Mouse (Mus musculus): ENCODE measurements around the gene Birc6. TPM values are rescaled to one million over a fixed set of nuclear protein-coding genes. Genes with fewer than 3 reads are reported as not detected.

Birc6 gene
- polyA plus RNA-seq, 1 experiment from 2014 or later: 108 TPM

DNA sequence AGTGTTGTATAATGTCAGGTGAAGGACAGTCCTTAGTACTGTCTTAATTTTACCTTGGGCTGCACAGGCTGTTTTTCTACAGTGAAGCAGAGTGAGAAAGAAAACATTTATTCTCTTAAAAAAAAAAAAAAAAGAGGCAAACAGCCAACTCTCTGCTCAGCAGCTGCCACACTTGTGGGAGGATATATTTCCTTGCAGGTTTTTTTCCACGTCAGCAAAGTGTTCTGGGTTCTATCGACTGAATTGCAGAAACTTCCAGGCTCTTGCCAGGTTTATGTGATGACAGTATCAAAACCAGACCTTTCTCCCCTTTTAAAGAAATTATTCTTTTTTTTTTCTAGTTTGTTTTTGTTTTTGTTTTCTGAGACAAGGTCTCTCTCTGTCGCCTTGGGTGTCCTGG, 188.5 kb downstream of the Birc6 start:
- peak overlapping the region; percentile 83; the same call in 1 of the 2 replicates for H3K4me2 ChIP-seq (replicated peaks)

DNA sequence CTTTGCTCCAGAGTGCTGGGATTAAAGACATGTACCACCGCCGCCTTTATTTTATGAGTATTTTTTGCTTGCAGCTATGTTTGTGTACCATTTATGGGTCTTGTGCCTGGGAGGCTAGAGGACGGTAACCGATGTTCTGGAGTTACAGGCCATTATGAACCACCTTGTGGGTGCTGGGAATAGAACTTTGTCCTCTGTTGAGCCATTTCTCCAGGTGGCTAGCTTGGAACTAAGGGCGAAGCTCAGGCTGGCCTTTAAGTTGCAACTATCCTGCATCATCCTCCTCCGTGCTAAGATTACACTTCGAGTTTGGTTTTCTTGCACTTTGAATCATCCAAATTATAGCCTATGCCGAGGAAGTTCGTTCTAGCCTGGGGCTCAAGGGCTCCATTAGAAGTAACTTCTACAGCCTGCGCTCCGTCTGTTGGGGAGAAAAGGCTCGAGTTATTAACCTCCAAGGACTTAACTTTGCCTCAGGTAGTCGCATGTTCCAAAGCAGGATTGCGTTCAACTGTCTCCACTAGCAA, 189.1 kb downstream of the Birc6 start:
- no peak overlapping the region for H3K27ac ChIP-seq (replicated peaks)
- no peaks in the 10 kb centered on the region for H3K9me3 ChIP-seq
- 0 out of 2 replicates have a peak, but pooled peaks cover 9% of the 10 kb centered on the region for H3K36me3 ChIP-seq
- peak; percentile 14 for ATAC-seq (ENCODE audit: low FRiP score, low read depth)
- 11% methylated on average over 14 of the region's 14 CpGs for WGBS
- H3K4me3 ChIP-seq: peak overlapping the region; percentile 83
- H3K4me1 ChIP-seq: peaks cover 9% of the 10 kb centered on the region
- peaks cover 10% of the 10 kb centered on the region for H3K27me3 ChIP-seq
- H3K9ac ChIP-seq (replicated peaks): peak overlapping the region; percentile 68
- peak overlapping the region; percentile 83 for H3K4me2 ChIP-seq (replicated peaks)

More for the DNA sequence above, 188.5 kb downstream of the Birc6 start:
- Histone ChIP-seq H3K9me3 (no peaks in the 10 kb centered on the region), H3K27me3 (peaks cover 10% of the 10 kb centered on the region), H3K4me1 (peaks cover 9% of the 10 kb centered on the region), H3K27ac (replicated peaks) (no peak overlapping the region), H3K9ac (replicated peaks) (no peak overlapping the region), H3K4me3 (no peak overlapping the region), H3K36me3 (0 out of 2 replicates have a peak, but pooled peaks cover 3% of the 10 kb centered on the region)
- WGBS: 68% methylated on average over 3 of the region's 3 CpGs
- ATAC-seq (ENCODE audit: low FRiP score, low read depth): no peak

DNA sequence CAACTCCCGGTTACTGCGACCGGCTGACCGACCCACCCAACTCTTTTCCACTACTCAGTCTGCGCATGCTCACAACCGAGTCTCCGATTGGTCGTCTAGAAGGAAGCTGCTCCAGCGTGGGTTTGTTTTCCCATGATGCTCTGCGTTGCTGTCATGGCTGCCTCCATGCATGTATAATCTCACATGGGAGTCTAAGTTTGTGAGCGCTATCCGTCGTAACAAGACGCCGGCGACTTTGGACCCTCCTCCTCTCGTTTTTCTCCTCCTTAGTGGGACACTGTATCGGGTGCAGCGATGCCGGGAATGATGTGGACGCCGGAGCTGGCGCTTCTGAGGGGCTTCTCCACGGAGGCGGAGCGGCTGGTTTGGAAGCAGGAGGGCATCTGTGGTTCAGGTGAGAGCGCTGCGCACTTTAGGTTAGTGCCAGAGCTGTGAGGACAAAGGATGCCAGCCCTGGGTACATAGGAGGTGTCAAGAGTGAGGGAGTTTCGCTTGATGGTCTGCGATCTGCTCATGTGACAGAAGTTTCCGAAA, 189.6 kb downstream of the Birc6 start, which contains the start of gene Ttc27:
TSS of gene Ttc27 (plus strand) at position 115 of the 534 bp plus-strand sequence.
- Histone ChIP-seq H3K27ac (replicated peaks) (no peak within 1 kb of the TSS), H3K27me3 (peaks cover 10% of the 10 kb centered on the region), H3K9me3 (no peaks in the 10 kb centered on the region), H3K4me2 (replicated peaks) (peak within 1 kb of the TSS; percentile 83), H3K4me1 (peaks cover 9% of the 10 kb centered on the region), H3K9ac (replicated peaks) (peak within 1 kb of the TSS; percentile 68), H3K4me3 (peak within 1 kb of the TSS; percentile 83), H3K36me3 (0 out of 2 replicates have a peak, but pooled peaks cover 11% of the 10 kb centered on the region)
- ATAC-seq (ENCODE audit: low FRiP score, low read depth): peak; percentile 87
- 1% methylated on average over 31 of the region's 31 CpGs for WGBS

DNA sequence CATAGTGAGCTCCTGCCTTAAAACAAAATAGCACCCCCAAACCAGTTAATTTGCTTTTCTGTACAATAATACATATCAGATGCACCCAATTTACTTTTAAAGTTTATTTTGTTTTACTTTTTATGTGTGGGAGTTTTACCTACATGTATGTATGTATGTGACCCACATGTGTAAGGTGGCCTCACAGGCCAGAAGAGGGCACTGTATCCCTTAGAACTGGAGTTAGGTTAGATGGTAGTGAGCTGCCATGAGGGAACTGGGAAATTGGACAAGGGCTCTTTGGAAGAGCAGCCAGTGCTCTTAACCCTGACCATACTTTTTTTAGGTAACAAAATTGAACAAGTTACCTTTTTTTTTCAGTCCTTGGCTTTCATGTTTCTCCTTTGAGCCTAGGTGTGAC, 204.8 kb downstream of the Birc6 start:
- H3K27ac ChIP-seq (replicated peaks): no peak overlapping the region
- no peaks in the 10 kb centered on the region for H3K9me3 ChIP-seq
- H3K4me2 ChIP-seq (replicated peaks): no peak overlapping the region
- H3K9ac ChIP-seq (replicated peaks): no peak overlapping the region
- no peaks in the 10 kb centered on the region for H3K4me1 ChIP-seq
- H3K36me3 ChIP-seq: 0 out of 2 replicates have a peak, but pooled peaks cover 3% of the 10 kb centered on the region
- H3K4me3 ChIP-seq: no peak overlapping the region
- no peak for ATAC-seq (ENCODE audit: low FRiP score, low read depth)
- no peaks in the 10 kb centered on the region for H3K27me3 ChIP-seq

DNA sequence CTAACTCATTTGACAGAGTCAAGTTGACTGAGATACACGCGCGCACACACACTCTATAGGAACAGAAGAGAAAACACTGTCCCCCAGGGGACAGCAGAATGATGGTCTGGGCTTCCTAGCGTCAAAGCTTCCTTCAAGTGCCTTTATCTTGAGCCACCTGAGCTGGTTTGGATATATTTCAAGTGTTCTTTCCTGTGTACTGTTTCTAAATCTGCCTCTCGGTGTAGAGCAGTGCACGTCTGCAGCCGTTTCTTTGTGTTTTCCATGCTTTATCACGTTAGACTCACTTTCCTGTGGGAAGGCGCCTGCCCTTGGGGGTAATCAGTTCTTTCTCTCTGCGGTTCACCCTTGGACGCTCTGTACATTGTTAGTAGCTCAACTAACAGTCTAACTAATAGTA, 207.3 kb downstream of the Birc6 start:
- WGBS: 92% methylated on average over 11 of the region's 11 CpGs
- peaks cover 6% of the 10 kb centered on the region; the same call in 1 of the 2 replicates for H3K36me3 ChIP-seq
- H3K4me2 ChIP-seq (replicated peaks): no peak overlapping the region
- ATAC-seq (ENCODE audit: low FRiP score, low read depth): no peak
- H3K9me3 ChIP-seq: no peaks in the 10 kb centered on the region
- no peak overlapping the region for H3K9ac ChIP-seq (replicated peaks)
- H3K27ac ChIP-seq (replicated peaks): no peak overlapping the region
- H3K4me1 ChIP-seq: no peaks in the 10 kb centered on the region
- H3K27me3 ChIP-seq: no peaks in the 10 kb centered on the region
- no peak overlapping the region for H3K4me3 ChIP-seq

DNA sequence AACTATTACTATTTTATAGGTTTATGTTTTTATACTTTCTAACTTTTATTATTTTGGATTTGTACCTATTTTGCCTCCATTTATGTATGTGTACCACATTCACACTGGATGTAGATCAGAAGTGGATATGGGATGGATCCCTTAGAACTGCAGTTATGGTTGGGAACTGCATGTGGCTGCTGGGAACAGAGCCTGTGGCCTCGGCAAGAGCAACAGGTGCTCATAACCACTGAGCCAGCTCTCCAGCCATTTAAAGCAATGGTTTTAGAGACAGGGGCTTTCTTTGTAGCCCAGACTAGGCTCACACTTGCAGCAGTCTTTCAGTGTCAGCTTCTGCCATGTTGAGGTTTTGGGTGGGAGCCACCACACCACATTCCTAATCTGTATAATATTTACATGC, 221.6 kb downstream of the Birc6 start:
- Histone ChIP-seq H3K9me3 (no peaks in the 10 kb centered on the region), H3K36me3 (peaks cover 4% of the 10 kb centered on the region; the same call in 1 of the 2 replicates), H3K4me3 (no peak overlapping the region), H3K9ac (replicated peaks) (no peak overlapping the region), H3K27ac (replicated peaks) (no peak overlapping the region), H3K4me1 (no peaks in the 10 kb centered on the region), H3K27me3 (no peaks in the 10 kb centered on the region), H3K4me2 (replicated peaks) (no peak overlapping the region)
- ATAC-seq (ENCODE audit: low FRiP score, low read depth): no peak
- whole genome bisulfite sequencing: 83% methylated on average over 1 of the region's 1 CpGs

DNA sequence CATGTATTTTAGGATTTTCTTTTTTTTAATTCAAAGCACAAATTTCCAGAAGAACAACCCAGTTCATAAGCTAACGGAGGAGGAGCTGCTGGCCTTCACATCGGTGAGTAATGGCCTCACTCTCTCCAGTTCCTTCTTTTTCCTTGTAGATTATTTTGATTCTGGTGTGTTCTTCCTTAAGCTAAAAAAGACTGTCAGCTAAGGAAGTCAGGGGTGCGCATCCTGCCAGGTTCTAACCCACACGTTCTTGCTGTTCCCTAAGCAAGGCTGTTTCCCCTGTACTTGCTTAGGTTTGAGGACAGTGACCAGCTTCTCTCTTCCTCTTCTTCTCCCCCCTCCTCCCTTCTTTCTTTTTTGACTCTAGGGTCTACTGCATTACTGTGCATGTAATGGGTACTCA, 222.9 kb downstream of the Birc6 start:
- Histone ChIP-seq H3K4me3 (no peak overlapping the region), H3K36me3 (peaks cover 4% of the 10 kb centered on the region; the same call in 1 of the 2 replicates), H3K4me2 (replicated peaks) (no peak overlapping the region), H3K27me3 (no peaks in the 10 kb centered on the region), H3K27ac (replicated peaks) (no peak overlapping the region), H3K9ac (replicated peaks) (no peak overlapping the region), H3K9me3 (no peaks in the 10 kb centered on the region), H3K4me1 (no peaks in the 10 kb centered on the region)
- 88% methylated on average over 4 of the region's 4 CpGs for WGBS
- no peak for ATAC-seq (ENCODE audit: low FRiP score, low read depth)

Other genes with a start within 250 kb of the Birc6 start
- gene Memo1, start 232.8 kb upstream of the Birc6 start, polyA plus RNA-seq (2016; fragmentation: Nextera tagmentation; extraction: Ambion mirVana): 71.1 and 72.1 TPM in 2 replicates
- gene Dpy30, start 204.4 kb upstream of the Birc6 start, polyA plus RNA-seq (2016; fragmentation: Nextera tagmentation; extraction: Ambion mirVana): 226 and 239 TPM in 2 replicates
- 41.1 and 46.8 TPM in 2 replicates for gene Spast, start 189.3 kb upstream of the Birc6 start, polyA plus RNA-seq (2016; fragmentation: Nextera tagmentation; extraction: Ambion mirVana)
- 28.7 and 30.0 TPM in 2 replicates for gene Slc30a6, start 132.7 kb upstream of the Birc6 start, polyA plus RNA-seq (2016; fragmentation: Nextera tagmentation; extraction: Ambion mirVana)
- gene Nlrc4, start 69.2 kb upstream of the Birc6 start, polyA plus RNA-seq (2016; fragmentation: Nextera tagmentation; extraction: Ambion mirVana): 0.21 and 0.26 TPM in 2 replicates
- 57.0 and 57.6 TPM in 2 replicates for gene Yipf4, start 38.8 kb upstream of the Birc6 start, polyA plus RNA-seq (2016; fragmentation: Nextera tagmentation; extraction: Ambion mirVana)
- 19.5 and 22.1 TPM in 2 replicates for gene Ttc27, start 189.4 kb downstream of the Birc6 start, polyA plus RNA-seq (2016; fragmentation: Nextera tagmentation; extraction: Ambion mirVana)

Data from midbrain, embryonic 12.5 days (tissue).